Mouse (Mus musculus) CD8-positive naive resting alpha-beta T cell, adult 2 months (primary cell): ENCODE measurements around the gene Cylc1.

ENCODE experiments used
- DNase-seq, 2 experiments: peaks; one replicate each; pipeline ENCODE4 v3.0.0; 2022; ENCODE audit warnings: low read depth in 2 of 2, low spot score in 2 of 2

Cylc1 gene

DNA sequence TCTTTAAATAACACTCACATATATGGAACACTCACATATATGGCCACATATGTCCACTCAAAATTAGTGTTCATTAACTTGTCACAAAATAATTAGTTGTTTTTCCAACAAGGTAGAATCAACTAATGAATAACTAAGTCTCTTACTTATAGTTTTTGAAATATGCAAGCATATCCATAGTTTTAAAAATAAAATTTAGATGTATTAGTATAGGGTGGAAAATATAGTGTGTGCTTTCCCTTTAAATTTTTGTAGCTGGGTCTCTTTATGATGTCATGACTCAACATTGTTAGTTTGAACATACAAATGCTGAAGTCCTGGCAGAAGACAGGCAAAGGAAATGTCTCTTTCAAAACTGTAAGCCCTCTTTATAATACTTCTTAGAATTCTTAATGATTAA is at the start of gene Cylc1:
TSS of gene Cylc1 (plus strand) at position 301 of the 400 bp plus-strand sequence.
- no peak for DNase-seq

DNA sequence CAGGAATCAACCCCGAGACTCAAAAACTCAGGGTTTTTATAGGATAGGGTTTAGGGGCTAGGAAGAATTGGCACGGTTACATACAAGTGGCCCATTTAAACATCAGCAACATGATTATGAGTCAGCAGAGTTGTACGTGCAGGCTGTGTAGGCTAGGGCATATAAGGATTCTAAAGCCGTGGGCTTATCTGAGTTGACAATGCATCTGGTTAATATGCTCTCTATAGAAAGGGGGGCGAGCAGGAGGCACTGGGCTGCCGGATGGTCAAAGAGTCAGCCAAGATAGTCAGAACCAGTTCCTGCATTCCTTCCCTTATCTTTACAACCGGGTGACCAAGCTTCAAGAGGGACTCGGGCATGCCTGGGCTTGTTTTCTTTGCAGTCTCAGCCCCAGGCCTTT is 31.5 kb upstream of the Cylc1 start:
- DNase-seq: no peak

DNA sequence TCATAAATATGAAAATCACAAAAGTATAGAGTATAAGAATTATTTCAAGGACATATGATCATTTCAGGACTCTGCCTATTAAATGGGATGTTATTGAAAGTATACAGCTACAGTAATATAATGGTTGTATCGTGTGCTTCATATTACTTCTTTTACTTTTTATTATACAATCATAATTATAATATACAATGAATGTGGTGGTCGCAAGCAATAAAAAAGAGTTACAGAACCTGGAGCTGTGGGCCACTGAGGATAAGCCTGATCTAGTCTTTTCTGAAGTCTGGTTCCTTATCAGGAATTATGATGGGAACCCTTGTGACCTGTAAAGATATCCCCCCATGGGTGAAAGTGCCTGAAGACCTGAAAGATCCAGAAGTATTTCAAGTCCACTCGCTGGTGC is 57.8 kb downstream of the Cylc1 start, which contains the start of gene Gm10112:
TSS of gene Gm10112 (plus strand) at position 301 of the 400 bp plus-strand sequence.
- DNase-seq: no peak
